Mouse (Mus musculus) ovary, postnatal 36 days (tissue): ENCODE measurements around the gene Unc93a2.
"Not testable (repeated sequence)": the region's sequence is repeated elsewhere in the genome, so short reads cannot be mapped to it uniquely, and the experiment has no call there.

ENCODE experiments used
- DNase-seq: peaks from one replicate; pipeline ENCODE4 v3.0.0; 2022; ENCODE audit warnings: low spot score, mixed read lengths

Gene Unc93a2

DNA sequence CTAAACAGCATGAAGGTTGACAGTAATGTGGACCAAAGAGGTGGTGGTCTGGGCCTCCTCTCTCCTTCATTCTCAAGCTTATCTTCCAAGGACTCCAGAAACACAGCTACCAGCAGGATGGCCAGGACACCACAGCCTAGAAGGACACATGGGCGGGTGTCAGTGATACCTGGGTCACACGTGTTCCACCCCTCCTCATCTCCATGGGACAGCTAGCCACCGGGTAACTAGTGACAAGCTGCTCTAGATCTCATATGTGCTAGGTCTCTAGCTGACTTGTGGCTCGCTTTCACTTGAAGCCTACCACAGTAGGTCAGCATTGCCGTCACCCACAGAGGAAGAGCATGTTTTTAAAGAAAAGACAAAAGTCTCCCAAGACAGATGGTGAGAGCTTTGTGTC, 13.4 kb downstream of the Unc93a2 start, which contains the start of gene Gm49630:
TSS of gene Gm49630 (minus strand) at position 101 of the 400 bp plus-strand sequence.
- not testable (repeated sequence) for DNase-seq

DNA sequence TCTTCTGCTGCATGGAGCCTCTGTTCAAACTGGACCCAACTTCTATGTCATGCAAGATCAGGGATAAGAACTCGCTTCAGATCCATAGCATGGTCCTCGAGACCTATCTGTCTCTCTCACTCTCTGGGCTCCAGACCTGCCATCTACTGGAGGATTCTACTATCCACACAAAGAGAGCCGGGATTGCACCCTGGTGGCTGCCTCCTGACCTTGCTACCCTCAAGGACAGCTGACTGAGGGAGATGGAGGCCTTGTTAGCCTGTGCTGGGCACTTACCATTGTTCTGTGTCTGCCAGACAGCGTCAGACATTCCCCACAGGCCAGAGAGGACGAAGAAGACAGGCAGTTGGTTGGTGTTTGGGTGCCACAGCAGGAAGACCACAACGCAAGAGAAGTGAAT, 15.9 kb downstream of the Unc93a2 start:
- peak; percentile 20 for DNase-seq

- not testable (repeated sequence) for DNase-seq
Measured at GRCm38 (mm10) chr17:7366676-7367374, 18.4 kb downstream of the Unc93a2 start.

GRCm38 (mm10) chr17:7366265-7366664, 19.0 kb downstream of the Unc93a2 start:
- not testable (repeated sequence) for DNase-seq

DNA sequence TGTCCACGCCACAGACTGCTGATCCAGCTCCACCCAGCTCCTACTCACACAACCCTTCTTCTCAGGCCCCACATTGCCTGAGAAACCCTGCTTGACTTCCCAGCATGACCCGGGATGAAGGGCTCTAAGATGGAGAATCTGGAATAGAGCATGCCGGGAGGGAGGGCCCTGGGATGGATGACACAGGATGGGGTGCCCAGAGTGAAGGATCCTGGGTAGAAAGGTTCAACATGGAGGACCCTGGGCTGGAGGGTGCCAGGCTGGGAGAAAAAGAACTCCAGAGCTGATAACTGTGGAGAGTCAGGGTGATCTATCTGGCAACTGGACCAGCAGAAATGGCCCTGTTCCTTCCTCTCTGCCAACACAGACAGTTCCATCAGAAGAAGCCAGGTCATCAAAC, 19.6 kb downstream of the Unc93a2 start:
- DNase-seq = not testable (repeated sequence)

GRCm38 (mm10) chr17:7360749-7361465, 24.4 kb downstream of the Unc93a2 start:
- DNase-seq = not testable (repeated sequence)

GRCm38 (mm10) chr17:7359806-7360205, 25.5 kb downstream of the Unc93a2 start:
- DNase-seq = not testable (repeated sequence)

GRCm38 (mm10) chr17:7352596-7352995, 32.7 kb downstream of the Unc93a2 start, which contains the start of gene Ttll2:
Gene Ttll2, minus strand, starts transcription at chr17:7352696.
- DNase-seq = not testable (repeated sequence)

DNA sequence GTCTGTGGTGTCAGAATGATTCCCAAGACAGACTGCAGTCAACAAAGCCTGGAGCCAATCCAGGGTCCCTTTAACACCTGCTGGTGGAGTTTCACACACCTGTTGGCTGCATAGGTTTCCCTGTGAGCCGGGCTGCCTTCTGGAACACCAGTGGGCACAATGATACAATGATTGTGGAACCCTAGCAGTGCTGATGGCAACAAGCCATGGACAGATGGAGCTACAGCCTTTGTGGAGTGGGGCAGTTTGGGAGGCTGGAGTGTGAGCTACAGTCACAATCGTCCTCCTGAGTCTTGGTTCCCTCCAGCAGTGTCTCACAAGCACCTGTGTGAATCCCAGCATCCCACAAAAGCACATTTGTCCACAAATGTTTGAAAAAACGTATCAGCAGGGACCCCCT, 36.5 kb downstream of the Unc93a2 start:
- DNase-seq = not testable (repeated sequence)

DNA sequence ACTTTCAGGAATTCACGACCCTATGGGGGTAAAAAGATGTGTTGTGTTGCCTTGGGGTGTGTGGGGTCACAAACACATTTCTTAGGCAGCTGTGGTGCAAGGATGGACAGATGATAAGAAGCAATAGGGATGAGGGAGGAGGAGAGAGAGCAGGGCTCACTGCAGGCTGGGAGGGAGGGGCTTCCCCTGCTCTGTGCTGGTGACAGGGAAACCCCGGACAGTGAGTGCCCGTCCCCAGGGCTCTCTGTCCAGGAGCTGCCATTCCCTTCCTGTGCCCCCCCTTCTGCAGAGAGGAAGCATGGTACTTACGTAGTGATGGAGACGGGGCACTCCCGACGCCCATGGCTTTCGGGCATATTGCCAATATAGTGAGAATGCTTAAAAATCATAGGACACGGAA, 47.9 kb downstream of the Unc93a2 start:
- DNase-seq = not testable (repeated sequence)

DNA sequence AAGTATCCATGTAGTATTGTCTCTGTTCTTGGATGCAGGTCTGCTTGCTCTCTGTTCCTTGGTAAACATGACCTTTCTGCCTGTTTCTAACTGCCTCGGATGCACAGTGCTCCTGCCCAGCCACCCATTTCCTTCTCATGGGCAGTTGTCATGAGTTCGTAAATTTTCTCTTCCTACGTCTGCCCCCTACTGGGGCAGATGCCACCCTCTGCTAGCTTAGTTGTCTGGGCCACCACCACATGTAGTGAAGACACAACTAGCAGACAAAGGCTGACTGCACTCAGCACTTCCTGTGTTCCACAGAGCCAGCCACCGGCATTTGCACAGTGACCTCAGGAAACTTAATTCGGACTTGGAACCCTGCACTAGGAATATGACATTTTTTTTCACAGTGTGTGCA, 52.5 kb downstream of the Unc93a2 start:
- not testable (repeated sequence) for DNase-seq

DNA sequence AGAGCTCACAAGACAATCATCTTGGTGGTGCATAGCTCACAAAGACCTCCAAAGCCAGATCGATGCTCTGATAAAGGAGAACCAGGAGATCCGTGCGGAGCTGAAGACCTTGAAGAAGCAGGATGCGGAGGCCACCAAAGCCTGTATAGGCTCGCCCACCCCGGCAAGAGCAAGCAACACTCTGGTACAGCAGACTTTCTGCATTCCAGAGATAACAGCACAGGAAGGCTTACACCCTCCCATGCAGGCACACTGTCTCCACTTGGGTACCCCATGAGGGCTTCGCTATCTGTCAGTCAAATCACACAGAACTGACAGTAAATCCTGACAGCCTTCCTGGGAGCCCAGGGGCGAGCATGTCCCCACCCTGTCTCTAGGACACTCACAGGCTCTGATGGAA, 58.8 kb downstream of the Unc93a2 start:
- DNase-seq = not testable (repeated sequence)

DNA sequence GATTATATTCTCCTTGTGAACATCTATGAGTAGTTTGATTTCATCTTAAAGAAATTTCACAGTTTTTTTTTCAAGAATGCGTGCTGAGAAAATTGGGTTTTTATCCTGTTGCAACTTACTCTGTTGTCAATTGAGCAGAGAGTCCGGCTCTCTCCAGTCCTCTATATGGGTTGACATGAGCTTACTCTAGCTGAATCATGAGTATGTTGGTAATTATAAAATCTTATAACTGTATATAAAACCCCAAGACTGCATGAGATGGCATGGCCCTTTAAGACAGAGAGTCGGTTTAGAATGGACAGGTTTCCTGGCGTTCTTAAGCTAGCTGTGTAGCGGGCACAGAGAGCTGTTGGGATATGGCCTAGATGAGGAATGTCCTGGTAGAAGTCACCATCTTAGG, 60.9 kb downstream of the Unc93a2 start, which contains the start of gene Tcp10a:
TSS of gene Tcp10a (plus strand) at position 301 of the 400 bp plus-strand sequence.
- not testable (repeated sequence) for DNase-seq

DNA sequence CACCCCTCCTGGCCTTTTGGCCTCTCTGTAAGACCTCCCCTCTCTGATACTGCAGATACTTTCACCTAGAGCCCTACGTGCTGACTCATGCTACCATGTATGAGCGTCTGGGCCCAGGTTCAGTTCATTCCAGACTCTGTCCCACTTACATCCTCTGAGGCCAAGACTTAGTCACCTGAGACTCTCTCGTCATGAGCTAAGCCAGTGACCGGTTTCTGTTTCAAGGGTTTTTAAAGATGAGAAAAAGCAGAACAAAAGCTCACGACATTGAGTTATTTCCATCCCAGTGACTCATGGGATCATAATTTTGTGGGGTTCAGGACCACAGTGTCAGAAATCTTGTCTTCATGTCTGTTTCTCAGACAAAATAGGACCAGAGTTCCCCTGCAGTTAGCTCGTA, 65.5 kb downstream of the Unc93a2 start:
- DNase-seq = not testable (repeated sequence)

- DNase-seq = not testable (repeated sequence)
Measured at GRCm38 (mm10) chr17:7315693-7316382, 69.4 kb downstream of the Unc93a2 start.
